Mouse (Mus musculus) hindbrain, embryonic 12.5 days (tissue): ENCODE data around the gene Psmb10. TPM values are rescaled to one million over a fixed set of nuclear protein-coding genes. Genes with fewer than 3 reads are reported as not detected.
"Not testable (repeated sequence)": the region's sequence is repeated elsewhere in the genome, so short reads cannot be mapped to it uniquely, and the experiment has no call there.

Experiments used
- ATAC-seq: fragments of 200-750 bp; cut with Nextera tagmentation; 2 replicates; pipeline ENCODE4 v1.8.0; 2017; ENCODE audit warnings: moderate TSS enrichment; ENCODE audit not compliant: low FRiP score
- H3K27ac ChIP-seq: fragments of 300-500 bp; sonication (generic); 2 replicates; pipeline ENCODE4 v1.5.1; 2016; ENCODE audit warnings: mild to moderate bottlenecking
- H3K27me3 ChIP-seq: fragments of 300-500 bp; sonication (generic); 2 replicates; pipeline ENCODE4 v1.6.1; 2016; ENCODE audit warnings: mild to moderate bottlenecking
- H3K36me3 ChIP-seq: fragments of 300-500 bp; sonication (generic); 2 replicates; pipeline ENCODE4 v1.6.1; 2016; ENCODE audit warnings: mild to moderate bottlenecking
- H3K4me1 ChIP-seq: fragments of 300-500 bp; sonication (generic); 2 replicates; pipeline ENCODE4 v1.6.1; 2016
- H3K4me2 ChIP-seq: fragments of 300-500 bp; sonication (generic); replicated peaks from 2 replicates; pipeline ENCODE4 v1.6.1; 2016; ENCODE audit warnings: mild to moderate bottlenecking
- H3K4me3 ChIP-seq: fragments of 300-500 bp; sonication (generic); 2 replicates; pipeline ENCODE4 v1.5.1; 2016; ENCODE audit warnings: mild to moderate bottlenecking
- H3K9ac ChIP-seq: fragments of 300-500 bp; sonication (generic); 2 replicates; pipeline ENCODE4 v1.6.1; 2016; ENCODE audit warnings: mild to moderate bottlenecking, moderate library complexity
- H3K9me3 ChIP-seq: fragments of 300-500 bp; sonication (generic); replicated peaks from 2 replicates; pipeline ENCODE4 v1.6.1; 2016; ENCODE audit warnings: mild to moderate bottlenecking
- WGBS: fragments of 180-500 bp; shearing (Covaris S2); methylation state at CpG from one replicate; pipeline ENCODE4 v1.1.7; 2016; 5-methylcytosine and 5-hydroxymethylcytosine counted together
- polyA plus RNA-seq: library from polyadenylated mRNA; unstranded; fragments of >200 nt; fragmentation: Nextera tagmentation; extraction: Ambion mirVana; gene quantifications from 2 replicates; pipeline ENCODE4 v1.2.1, GENCODE M21; 2016

Gene Psmb10
- 27.3 and 30.2 TPM in 2 replicates for polyA plus RNA-seq

DNA sequence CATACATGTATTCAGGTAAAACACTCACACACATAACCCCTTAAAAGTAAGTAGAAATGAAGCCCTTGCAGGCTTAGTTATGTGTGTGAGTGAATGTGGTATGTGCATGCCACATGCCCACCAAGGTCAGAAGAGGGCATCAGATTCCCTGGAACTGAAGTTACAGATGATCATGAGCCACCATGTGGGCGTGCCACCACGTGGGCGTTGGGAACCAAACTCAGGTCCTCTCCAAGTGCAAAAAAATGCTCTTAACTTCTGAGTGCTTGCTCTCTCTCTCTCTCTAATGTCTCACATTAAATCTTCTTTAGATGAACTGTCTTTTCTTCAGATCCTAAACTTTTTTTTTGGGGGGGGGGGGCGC is at the start of gene Psmb10:
Gene Psmb10 (minus strand): TSS at position 139 of the 364 bp plus-strand sequence.
- H3K4me2 ChIP-seq: peak within 1 kb of the TSS; percentile 91
- WGBS: 43% methylated on average over 4 of the region's 4 CpGs
- peak within 1 kb of the TSS; percentile 92 for H3K27ac ChIP-seq
- H3K4me3 ChIP-seq: peak within 1 kb of the TSS; percentile 68
- no peaks in the 10 kb centered on the region for H3K27me3 ChIP-seq
- ATAC-seq: no peak
- no peaks in the 10 kb centered on the region for H3K36me3 ChIP-seq
- H3K9me3 ChIP-seq: no peaks in the 10 kb centered on the region
- peak within 1 kb of the TSS; percentile 76 for H3K9ac ChIP-seq
- H3K4me1 ChIP-seq: peaks cover 20% of the 10 kb centered on the region

GRCm38 (mm10) chr8:105983406-105983805 is 45.2 kb upstream of the Psmb10 start:
- WGBS: 86% methylated on average over 11 of the region's 11 CpGs
- not testable (repeated sequence) for H3K9ac ChIP-seq, H3K27ac ChIP-seq, H3K36me3 ChIP-seq, H3K4me1 ChIP-seq, ATAC-seq, H3K27me3 ChIP-seq, H3K4me3 ChIP-seq, H3K4me2 ChIP-seq, H3K9me3 ChIP-seq

DNA sequence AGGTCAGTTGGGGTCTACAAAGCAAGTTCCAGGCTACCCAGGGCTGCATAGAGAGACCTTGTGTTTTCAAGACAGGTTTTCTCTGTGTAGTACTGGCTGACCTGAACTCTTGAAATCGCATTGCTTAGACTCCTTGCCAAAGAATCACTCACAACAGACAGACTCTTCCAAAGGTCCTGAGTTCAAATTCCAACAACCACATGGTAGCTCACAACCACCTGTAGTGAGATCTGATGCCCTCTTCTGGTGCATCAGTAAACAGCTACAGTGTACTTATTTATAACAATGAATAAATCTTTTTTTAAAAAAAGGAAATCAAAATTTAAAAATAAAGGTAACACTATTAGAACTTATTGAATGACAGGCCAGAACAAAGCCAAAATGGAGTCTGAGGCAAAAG is 42.9 kb upstream of the Psmb10 start:
- H3K27ac ChIP-seq: no peak overlapping the region
- H3K4me2 ChIP-seq: no peak overlapping the region
- no peaks in the 10 kb centered on the region for H3K36me3 ChIP-seq
- ATAC-seq: no peak
- H3K27me3 ChIP-seq: no peaks in the 10 kb centered on the region
- H3K4me1 ChIP-seq: no peaks in the 10 kb centered on the region
- 84% methylated on average over 1 of the region's 1 CpGs for WGBS
- no peak overlapping the region for H3K4me3 ChIP-seq
- no peaks in the 10 kb centered on the region for H3K9me3 ChIP-seq
- H3K9ac ChIP-seq: no peak overlapping the region

DNA sequence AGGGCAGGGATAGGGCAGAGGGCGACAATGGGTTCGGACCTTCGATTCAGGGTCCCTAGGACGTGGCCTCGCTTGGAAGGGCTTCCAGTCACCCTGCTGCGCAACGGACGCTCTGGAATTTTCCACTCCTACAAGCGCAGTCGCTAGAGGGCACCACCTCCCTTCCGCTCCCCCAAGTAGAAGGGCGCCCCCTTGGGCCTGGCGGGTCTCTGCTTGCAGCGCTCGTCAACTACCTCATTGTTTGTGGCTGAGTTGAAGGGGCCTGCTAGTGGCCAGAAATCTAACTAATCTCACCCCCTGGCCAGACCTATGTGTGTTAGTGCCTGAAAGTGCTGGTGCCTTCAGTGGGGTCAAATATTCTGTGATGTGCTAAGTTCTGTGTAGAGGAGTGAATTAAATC is 41.1 kb upstream of the Psmb10 start, which contains the start of gene Dpep3:
Gene Dpep3 (minus strand): TSS at position 105 of the 400 bp plus-strand sequence.
- Histone ChIP-seq H3K27me3 (no peaks in the 10 kb centered on the region), H3K36me3 (no peaks in the 10 kb centered on the region), H3K27ac (no peak within 1 kb of the TSS), H3K9ac (no peak within 1 kb of the TSS), H3K9me3 (no peaks in the 10 kb centered on the region), H3K4me3 (no peak within 1 kb of the TSS), H3K4me1 (no peaks in the 10 kb centered on the region), H3K4me2 (no peak within 1 kb of the TSS)
- WGBS: 93% methylated on average over 15 of the region's 15 CpGs
- no peak for ATAC-seq

DNA sequence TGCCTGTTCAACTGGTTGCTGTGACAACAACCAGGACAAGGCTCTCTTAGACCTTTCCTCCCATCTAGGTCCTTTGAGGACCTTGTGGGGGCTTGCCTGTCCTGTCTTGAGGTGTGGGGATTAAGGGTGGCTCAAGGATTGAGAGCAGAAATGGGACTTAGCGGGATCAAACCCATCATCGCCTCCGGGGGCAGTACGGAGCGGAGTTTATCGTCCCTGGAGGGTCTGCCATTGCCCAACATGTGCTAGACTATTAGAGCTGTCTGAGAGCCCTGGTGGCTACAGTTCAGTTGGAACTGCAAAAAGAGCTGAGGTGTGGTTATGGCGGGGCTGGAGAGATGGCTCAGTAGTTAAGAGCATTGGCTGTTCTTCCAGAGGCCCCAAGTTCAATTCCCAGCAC is 37.1 kb upstream of the Psmb10 start:
- no peaks in the 10 kb centered on the region for H3K36me3 ChIP-seq
- ATAC-seq: no peak
- H3K27me3 ChIP-seq: no peaks in the 10 kb centered on the region
- no peak overlapping the region for H3K9ac ChIP-seq
- no peak overlapping the region for H3K27ac ChIP-seq
- WGBS: 68% methylated on average over 7 of the region's 7 CpGs
- H3K4me3 ChIP-seq: no peak overlapping the region
- H3K4me2 ChIP-seq: no peak overlapping the region
- no peaks in the 10 kb centered on the region for H3K4me1 ChIP-seq
- no peaks in the 10 kb centered on the region for H3K9me3 ChIP-seq

DNA sequence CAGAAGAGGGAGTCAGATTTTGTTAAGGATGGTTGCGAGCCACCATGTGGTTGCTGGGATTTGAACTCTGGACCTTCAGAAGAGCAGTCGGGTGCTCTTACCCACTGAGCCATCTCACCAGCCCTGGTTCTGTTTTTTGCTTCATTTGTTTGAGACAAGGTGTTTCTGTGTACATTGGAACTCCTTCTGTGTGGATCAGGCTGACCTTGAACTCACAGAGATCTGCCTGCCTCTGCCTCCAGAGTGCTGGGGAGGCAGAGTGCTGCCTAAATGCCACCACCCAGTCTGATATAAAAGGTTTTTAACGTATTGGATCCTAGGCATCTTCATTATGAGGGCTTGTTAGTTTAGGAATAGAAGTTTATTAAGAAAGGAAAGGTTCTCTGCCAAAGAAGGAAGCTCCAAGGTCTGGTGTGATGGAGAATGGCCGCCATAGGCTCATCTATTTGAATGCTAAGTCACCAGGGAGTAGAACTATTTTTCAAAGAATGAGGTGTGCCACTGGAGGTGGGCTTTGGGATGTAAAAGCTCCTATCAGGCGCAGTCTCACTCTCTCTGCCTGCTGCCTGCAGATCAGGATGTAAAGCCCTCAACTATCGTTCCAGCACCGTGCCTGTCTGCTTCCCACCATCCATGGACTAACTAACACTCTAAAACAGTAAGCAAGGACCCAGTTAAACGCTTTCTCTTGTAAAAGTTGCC is 32.9 kb upstream of the Psmb10 start:
- Histone ChIP-seq H3K9ac (no peak overlapping the region), H3K36me3 (no peaks in the 10 kb centered on the region), H3K9me3 (no peaks in the 10 kb centered on the region), H3K27me3 (peaks cover 18% of the 10 kb centered on the region), H3K27ac (no peak overlapping the region), H3K4me1 (0 out of 2 replicates have a peak, but pooled peaks cover under 1% of the 10 kb centered on the region), H3K4me2 (no peak overlapping the region), H3K4me3 (no peak overlapping the region)
- no peak for ATAC-seq
- WGBS: 79% methylated on average over 8 of the region's 8 CpGs

DNA sequence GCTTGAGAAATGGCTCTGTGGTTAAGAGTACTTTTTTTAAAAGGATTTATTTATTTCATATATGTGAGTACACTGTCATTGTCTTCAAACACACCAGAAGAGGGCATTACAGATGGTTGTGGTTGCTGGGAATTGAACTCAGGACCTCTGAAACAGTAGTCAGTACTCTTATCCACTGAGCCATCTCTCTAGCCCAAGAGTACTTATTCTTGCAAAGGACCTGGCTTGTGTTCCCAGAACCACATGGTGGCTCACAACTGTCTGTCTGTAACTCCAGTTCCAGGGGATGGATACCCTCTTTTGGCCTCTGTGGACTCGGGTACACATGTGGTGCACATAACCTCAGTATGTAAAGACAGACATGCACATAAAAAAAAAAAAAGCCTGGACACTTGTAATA is 31.1 kb upstream of the Psmb10 start:
- Histone ChIP-seq H3K9me3 (no peaks in the 10 kb centered on the region), H3K4me3 (no peak overlapping the region), H3K4me2 (no peak overlapping the region), H3K27me3 (peaks cover 36% of the 10 kb centered on the region), H3K4me1 (peaks cover 14% of the 10 kb centered on the region), H3K27ac (no peak overlapping the region), H3K36me3 (no peaks in the 10 kb centered on the region), H3K9ac (no peak overlapping the region)
- 80% methylated on average over 1 of the region's 1 CpGs for WGBS
- ATAC-seq: no peak

- ATAC-seq: no peak
- Histone ChIP-seq H3K4me3 (peak overlapping the region; percentile 54; the same call in 1 of the 2 replicates), H3K27ac (no peak overlapping the region), H3K4me2 (peak overlapping the region; percentile 72), H3K36me3 (no peaks in the 10 kb centered on the region), H3K9me3 (no peaks in the 10 kb centered on the region), H3K27me3 (peaks cover 45% of the 10 kb centered on the region), H3K4me1 (peaks cover 15% of the 10 kb centered on the region), H3K9ac (no peak overlapping the region)
- WGBS: 6% methylated on average over 19 of the region's 19 CpGs
Measured at GRCm38 (mm10) chr8:105966692-105967311, 28.6 kb upstream of the Psmb10 start.

DNA sequence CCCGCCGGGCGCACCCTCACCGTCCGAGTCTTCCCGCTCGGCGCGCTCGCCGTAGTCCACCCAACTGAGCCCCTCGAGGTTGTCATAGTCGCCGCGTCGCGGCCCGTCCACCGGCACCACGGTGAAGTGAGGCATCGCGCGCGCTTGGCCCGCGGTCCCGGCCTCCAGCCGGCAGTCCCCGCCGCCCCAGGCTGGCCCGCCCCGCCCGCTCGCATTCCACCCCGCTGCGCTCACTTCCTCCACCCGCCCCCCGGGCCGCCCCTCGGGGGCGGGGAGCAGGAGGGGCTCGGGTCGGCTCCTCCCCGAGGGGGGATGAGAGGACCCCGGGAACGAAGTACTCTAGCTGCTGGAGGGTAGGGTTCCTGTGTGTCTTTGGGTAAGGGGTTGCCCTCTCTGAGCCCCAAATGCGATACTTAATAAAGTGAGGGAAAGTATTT is 27.7 kb upstream of the Psmb10 start, which contains the start of gene Slc12a4:
Gene Slc12a4 (minus strand): TSS at position 193 of the 437 bp plus-strand sequence.
- peak; percentile 56 for ATAC-seq
- Histone ChIP-seq H3K27ac (0 out of 2 replicates have a peak within 1 kb of the TSS, but pooled peaks have one; percentile 17), H3K4me3 (peak within 1 kb of the TSS; percentile 54), H3K4me2 (peak within 1 kb of the TSS; percentile 72), H3K9ac (peak within 1 kb of the TSS; percentile 56), H3K27me3 (peaks cover 45% of the 10 kb centered on the region), H3K4me1 (peaks cover 15% of the 10 kb centered on the region), H3K36me3 (no peaks in the 10 kb centered on the region), H3K9me3 (no peaks in the 10 kb centered on the region)
- WGBS: under 1% methylated on average over 45 of the region's 47 CpGs

DNA sequence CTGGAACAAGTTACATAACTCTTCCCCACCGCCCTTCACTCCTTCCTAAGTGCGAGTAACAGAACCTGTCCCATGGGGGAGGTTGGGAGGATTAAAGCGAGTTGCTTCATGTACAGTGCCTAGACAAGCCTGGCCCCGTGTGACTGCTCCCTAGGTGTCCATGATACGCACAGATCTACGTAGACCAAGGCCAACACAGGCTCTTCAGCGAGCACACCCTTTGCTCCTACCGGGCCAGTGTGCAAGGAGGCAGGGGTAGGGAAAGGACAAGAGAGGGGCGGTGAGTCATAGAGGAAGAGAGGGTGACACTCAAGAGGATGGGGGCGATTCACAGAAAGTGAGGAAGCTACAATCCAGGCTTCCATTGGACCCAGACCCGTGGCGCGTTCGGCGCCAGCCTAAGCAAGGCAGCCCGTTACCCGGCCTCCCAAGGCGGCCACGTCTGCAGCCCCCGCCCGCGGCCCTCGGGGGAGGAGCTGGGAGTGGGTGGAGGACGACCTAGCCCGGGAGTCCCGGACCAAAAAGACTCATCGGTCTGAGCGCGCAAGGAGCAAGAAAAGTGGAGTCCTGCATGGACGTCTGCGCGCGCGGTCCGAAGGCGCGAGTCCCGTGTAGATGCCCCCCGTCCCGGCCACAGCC is 27.1 kb upstream of the Psmb10 start:
- peak overlapping the region; percentile 56 for H3K9ac ChIP-seq
- H3K9me3 ChIP-seq: no peaks in the 10 kb centered on the region
- H3K4me2 ChIP-seq: peak overlapping the region; percentile 72
- peaks cover 15% of the 10 kb centered on the region for H3K4me1 ChIP-seq
- H3K27ac ChIP-seq: 0 out of 2 replicates have a peak overlapping the region, but pooled peaks have one; percentile 17
- WGBS: 3% methylated on average over 40 of the region's 40 CpGs
- no peaks in the 10 kb centered on the region for H3K36me3 ChIP-seq
- peaks cover 45% of the 10 kb centered on the region for H3K27me3 ChIP-seq
- H3K4me3 ChIP-seq: peak overlapping the region; percentile 54
- ATAC-seq: peak; percentile 46

GRCm38 (mm10) chr8:105964506-105965265 is 26.4 kb upstream of the Psmb10 start:
- Histone ChIP-seq H3K27me3 (peaks cover 45% of the 10 kb centered on the region), H3K4me1 (peaks cover 15% of the 10 kb centered on the region), H3K4me3 (peak overlapping the region; percentile 54), H3K36me3 (no peaks in the 10 kb centered on the region), H3K4me2 (peak overlapping the region; percentile 72), H3K27ac (no peak overlapping the region), H3K9ac (no peak overlapping the region), H3K9me3 (no peaks in the 10 kb centered on the region)
- 63% methylated on average over 12 of the region's 12 CpGs for WGBS
- ATAC-seq: no peak

- peaks cover 30% of the 10 kb centered on the region for H3K27me3 ChIP-seq
- H3K9me3 ChIP-seq: no peaks in the 10 kb centered on the region
- no peak overlapping the region for H3K9ac ChIP-seq
- no peak overlapping the region for H3K27ac ChIP-seq
- WGBS: 92% methylated on average over 10 of the region's 10 CpGs
- no peak overlapping the region for H3K4me3 ChIP-seq
- H3K4me2 ChIP-seq: no peak overlapping the region
- peaks cover 15% of the 10 kb centered on the region for H3K4me1 ChIP-seq
- ATAC-seq: no peak
- no peaks in the 10 kb centered on the region for H3K36me3 ChIP-seq
Measured at GRCm38 (mm10) chr8:105961536-105961935, 23.3 kb upstream of the Psmb10 start.
